Mouse (Mus musculus): ENCODE results near the gene Mcf2l.

GRCm38 (mm10) chr8:13050550-13050949 lies 176.9 kb downstream of the Mcf2l start:
- TF ChIP-seq CTCF (IDR thresholded peaks at IDR 0.05; ENCODE audit: low read depth) (no peak), EP300 (IDR thresholded peaks at IDR 0.05; ENCODE audit: low read depth) (no peak)
